ENCODE assay signal across 27 mouse cellular contexts in the genomic region with DNA sequence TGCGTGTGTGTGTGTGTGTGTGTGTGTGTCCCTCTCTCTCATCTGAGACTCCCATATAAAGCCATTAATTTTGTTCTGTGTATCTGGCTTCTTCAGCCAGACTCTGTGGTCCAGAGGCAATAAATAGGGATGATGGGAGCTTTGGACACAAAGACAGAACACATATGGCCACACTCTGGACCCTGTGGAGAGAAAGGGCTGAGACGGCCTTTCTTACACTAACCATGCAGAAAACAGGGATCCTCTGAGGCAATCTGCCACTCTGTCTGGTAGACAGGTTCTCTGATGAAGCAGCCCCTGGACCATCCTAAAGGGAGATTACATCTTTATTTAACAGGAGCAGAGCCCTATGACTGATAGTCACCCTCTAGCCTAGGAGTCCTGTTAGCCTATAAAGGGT.
DNase-seq lines count a peak whose midpoint lies in the region; ATAC-seq and TF ChIP-seq lines count a peak whose summit lies in the region.
"Had no signal": no experiment of that assay in that cellular context is flagged by ENCODE, and none has a peak within 500 bp of the region (broad histone marks: within the 10 kb centered on the region; RNA-seq: fewer than 3 reads in every experiment).

No protein-coding gene starts in this region.

- WGBS in cerebellum, adult 2 months, result 58% methylated on average over 2 of the region's 2 CpGs
- 83% methylated on average over 2 of the region's 2 CpGs for WGBS in hindbrain, embryonic 16.5 days
- WGBS in hindbrain, embryonic 10.5 days, result 85% methylated on average over 2 of the region's 2 CpGs
- 88% methylated on average over 2 of the region's 2 CpGs for WGBS in midbrain, embryonic 15.5 days
- WGBS in midbrain, embryonic 10.5 days, result 87% methylated on average over 2 of the region's 2 CpGs
- 88% methylated on average over 2 of the region's 2 CpGs for WGBS in forebrain, postnatal 0 days

- H3K4me2 ChIP-seq in hindbrain, embryonic 16.5 days (ENCODE audit: low read length), result no peak overlapping the region
- no peak overlapping the region for H3K4me2 ChIP-seq in midbrain, embryonic 15.5 days
- no peak overlapping the region for H3K4me2 ChIP-seq in forebrain, postnatal 0 days (ENCODE audit: low read depth)
- H3K4me2 ChIP-seq: embryonic facial prominence, embryonic 13.5 days; forebrain, embryonic 12.5 days; forebrain, embryonic 15.5 days; heart, embryonic 13.5 days; hindbrain, embryonic 15.5 days had no signal

- no peak for DNase-seq in cerebellum, adult 2 months
- DNase-seq in cerebellum, adult 11-12 months, result no peak
- no peak for DNase-seq in hindbrain, embryonic 10.5 days (ENCODE audit: low spot score)
- no peak for DNase-seq in midbrain, embryonic 10.5 days (ENCODE audit: low spot score)
- no peak for DNase-seq in forebrain, postnatal 0 days
- DNase-seq: adrenal gland, postnatal 10 days; adrenal gland, postnatal 36 days; cerebellum, adult 11 months; embryo, embryonic 11 days; gastrocnemius, postnatal 10 days; gastrocnemius, postnatal 36 days; heart, adult 2 months; heart, postnatal 14 days; heart, postnatal 4 days had no signal

- peak overlapping the region; percentile 26; the same call in 1 of the 2 replicates for H3K27ac ChIP-seq in cerebellum, adult 2 months (ENCODE audit: insufficient read depth, low read length)
- H3K27ac ChIP-seq in hindbrain, embryonic 16.5 days (ENCODE audit: low read depth, low read length), result no peak overlapping the region
- H3K27ac ChIP-seq in hindbrain, embryonic 10.5 days, result no peak overlapping the region
- H3K27ac ChIP-seq in midbrain, embryonic 15.5 days, result peak overlapping the region; percentile 20; the same call in 1 of the 2 replicates
- no peak overlapping the region for H3K27ac ChIP-seq in midbrain, embryonic 10.5 days (replicated peaks)
- H3K27ac ChIP-seq in forebrain, postnatal 0 days (ENCODE audit: low read depth, low read length), result no peak overlapping the region
- H3K27ac ChIP-seq: embryonic facial prominence, embryonic 10.5 days; embryonic facial prominence, embryonic 13.5 days; forebrain, embryonic 12.5 days; forebrain, embryonic 15.5 days; heart, adult 2 months; heart, embryonic 10.5 days; heart, embryonic 13.5 days had no signal

- no peaks in the 10 kb centered on the region for H3K9me3 ChIP-seq in hindbrain, embryonic 16.5 days (ENCODE audit: control insufficient read depth, low read length)
- no peaks in the 10 kb centered on the region for H3K9me3 ChIP-seq in hindbrain, embryonic 10.5 days
- no peaks in the 10 kb centered on the region for H3K9me3 ChIP-seq in midbrain, embryonic 15.5 days
- no peaks in the 10 kb centered on the region for H3K9me3 ChIP-seq in midbrain, embryonic 10.5 days (replicated peaks)
- no peaks in the 10 kb centered on the region for H3K9me3 ChIP-seq in forebrain, postnatal 0 days (ENCODE audit: low read length)
- H3K9me3 ChIP-seq: embryonic facial prominence, embryonic 10.5 days; embryonic facial prominence, embryonic 13.5 days; forebrain, embryonic 12.5 days; forebrain, embryonic 15.5 days; heart, embryonic 10.5 days; heart, embryonic 13.5 days; hindbrain, embryonic 15.5 days had no signal

- TF ChIP-seq POLR2A in cerebellum, adult 2 months (IDR thresholded peaks at IDR 0.05; ENCODE audit: borderline replicate concordance, insufficient read depth, low read length), result no peak

- H3K27me3 ChIP-seq in cerebellum, adult 2 months (ENCODE audit: control insufficient read depth, insufficient read depth, low read length), result no peaks in the 10 kb centered on the region
- no peaks in the 10 kb centered on the region for H3K27me3 ChIP-seq in hindbrain, embryonic 16.5 days (replicated peaks; ENCODE audit: control insufficient read depth, insufficient read depth, low read length)
- H3K27me3 ChIP-seq in hindbrain, embryonic 10.5 days (ENCODE audit: insufficient read depth, poor library complexity, severe bottlenecking), result no peaks in the 10 kb centered on the region
- H3K27me3 ChIP-seq in midbrain, embryonic 15.5 days (replicated peaks), result no peaks in the 10 kb centered on the region
- H3K27me3 ChIP-seq in midbrain, embryonic 10.5 days (ENCODE audit: low read depth, poor library complexity, severe bottlenecking), result no peaks in the 10 kb centered on the region
- H3K27me3 ChIP-seq in forebrain, postnatal 0 days (ENCODE audit: insufficient read depth, low read length), result no peaks in the 10 kb centered on the region
- H3K27me3 ChIP-seq: embryonic facial prominence, embryonic 13.5 days; forebrain, embryonic 12.5 days; forebrain, embryonic 15.5 days; heart, embryonic 13.5 days; hindbrain, embryonic 15.5 days; Patski had no signal

- ATAC-seq in hindbrain, embryonic 16.5 days, result peak; percentile 34; the same call in 1 of the 2 replicates
- no peak for ATAC-seq in midbrain, embryonic 15.5 days (replicated peaks)
- no peak for ATAC-seq in forebrain, postnatal 0 days
- ATAC-seq: forebrain, embryonic 15.5 days; inflammation-experienced regulatory T-cells, adult 6 months; intestine, embryonic 16.5 days; Patski had no signal

- H3K9ac ChIP-seq in hindbrain, embryonic 16.5 days (ENCODE audit: low read depth, low read length), result no peak overlapping the region
- H3K9ac ChIP-seq in midbrain, embryonic 15.5 days, result no peak overlapping the region
- no peak overlapping the region for H3K9ac ChIP-seq in forebrain, postnatal 0 days
- H3K9ac ChIP-seq: embryonic facial prominence, embryonic 13.5 days; forebrain, embryonic 12.5 days; forebrain, embryonic 15.5 days; heart, embryonic 13.5 days; hindbrain, embryonic 15.5 days had no signal

- TF ChIP-seq CTCF in cerebellum, adult 2 months (IDR thresholded peaks at IDR 0.05; ENCODE audit: borderline replicate concordance, insufficient read depth, low read depth, low read length), result no peak
- TF ChIP-seq CTCF in forebrain, postnatal 0 days (IDR thresholded peaks at IDR 0.05; ENCODE audit: low read depth), result no peak

- H3K4me1 ChIP-seq in cerebellum, adult 2 months (ENCODE audit: control insufficient read depth, insufficient read depth, low read length), result peaks cover 27% of the 10 kb centered on the region; the same call in 1 of the 2 replicates
- peaks cover 6% of the 10 kb centered on the region; the same call in 1 of the 2 replicates for H3K4me1 ChIP-seq in hindbrain, embryonic 16.5 days (ENCODE audit: control insufficient read depth, insufficient read depth, low read depth, low read length)
- no peaks in the 10 kb centered on the region for H3K4me1 ChIP-seq in hindbrain, embryonic 10.5 days (replicated peaks)
- H3K4me1 ChIP-seq in midbrain, embryonic 15.5 days, result peaks cover 6% of the 10 kb centered on the region
- no peaks in the 10 kb centered on the region for H3K4me1 ChIP-seq in midbrain, embryonic 10.5 days
- H3K4me1 ChIP-seq in forebrain, postnatal 0 days (ENCODE audit: insufficient read depth), result no peaks in the 10 kb centered on the region
- H3K4me1 ChIP-seq: embryonic facial prominence, embryonic 10.5 days; embryonic facial prominence, embryonic 13.5 days; forebrain, embryonic 12.5 days; heart, embryonic 10.5 days; heart, embryonic 13.5 days had no signal

- no peak overlapping the region for H3K4me3 ChIP-seq in cerebellum, adult 2 months (replicated peaks; ENCODE audit: insufficient read depth, low read depth, low read length)
- H3K4me3 ChIP-seq in hindbrain, embryonic 16.5 days (ENCODE audit: low read length), result no peak overlapping the region
- no peak overlapping the region for H3K4me3 ChIP-seq in hindbrain, embryonic 10.5 days
- H3K4me3 ChIP-seq in midbrain, embryonic 15.5 days, result no peak overlapping the region
- H3K4me3 ChIP-seq in midbrain, embryonic 10.5 days, result no peak overlapping the region
- H3K4me3 ChIP-seq in forebrain, postnatal 0 days (ENCODE audit: low read depth, low read length), result no peak overlapping the region
- H3K4me3 ChIP-seq: embryonic facial prominence, embryonic 10.5 days; embryonic facial prominence, embryonic 13.5 days; erythroblast, embryonic 14.5 days; forebrain, embryonic 12.5 days; forebrain, embryonic 15.5 days; heart, adult 2 months; heart, embryonic 10.5 days; heart, embryonic 13.5 days; hindbrain, embryonic 15.5 days had no signal

- no peaks in the 10 kb centered on the region for H3K36me3 ChIP-seq in hindbrain, embryonic 16.5 days (ENCODE audit: control insufficient read depth, insufficient read depth, low read length)
- no peaks in the 10 kb centered on the region for H3K36me3 ChIP-seq in hindbrain, embryonic 10.5 days
- H3K36me3 ChIP-seq in midbrain, embryonic 15.5 days (replicated peaks), result no peaks in the 10 kb centered on the region
- no peaks in the 10 kb centered on the region for H3K36me3 ChIP-seq in midbrain, embryonic 10.5 days
- no peaks in the 10 kb centered on the region for H3K36me3 ChIP-seq in forebrain, postnatal 0 days (ENCODE audit: insufficient read depth)
- H3K36me3 ChIP-seq: embryonic facial prominence, embryonic 10.5 days; embryonic facial prominence, embryonic 13.5 days; forebrain, embryonic 12.5 days; forebrain, embryonic 15.5 days; heart, embryonic 10.5 days; heart, embryonic 13.5 days; hindbrain, embryonic 15.5 days had no signal

Comparison
In these comparisons a context has a peak if more than half of its experiments do, and no peak if none do; other contexts are left out.
1. H3K27ac ChIP-seq: peak in cerebellum, adult 2 months (single experiment) and midbrain, embryonic 15.5 days (single experiment); none in hindbrain, embryonic 16.5 days (single experiment), hindbrain, embryonic 10.5 days (single experiment), midbrain, embryonic 10.5 days (single experiment) and forebrain, postnatal 0 days (single experiment).